Mouse (Mus musculus) MEL (cell line): ENCODE results near the gene Dnajc21. TPM values are rescaled to one million over a fixed set of nuclear protein-coding genes. Genes with fewer than 3 reads are reported as not detected.

ENCODE experiments used
- DNase-seq: peaks from one replicate; pipeline ENCODE4 v3.0.0; 2011; ENCODE audit warnings: low read depth, low spot score
- H3K27ac ChIP-seq: 2 replicates; pipeline ENCODE4 v1.5.1; 2012; ENCODE audit warnings: low read depth, mild to moderate bottlenecking, control low read depth, low read length, moderate library complexity; ENCODE audit not compliant: control insufficient read depth
- H3K27me3 ChIP-seq, 2 experiments: fragments of 150-350 bp in 1 of 2; sonication (generic) in 1 of 2; 2 replicates each; pipeline ENCODE4 v1.6.1; 2012; ENCODE audit warnings: low read length in 2 of 2, mild to moderate bottlenecking in 2 of 2, improper control_type of control experiment in 1 of 2, moderate library complexity in 1 of 2; ENCODE audit not compliant: insufficient read depth in 2 of 2, control insufficient read depth in 1 of 2
- H3K36me3 ChIP-seq, 2 experiments: 2 replicates each; pipeline ENCODE4 v1.6.1; 2012 to 2014; ENCODE audit warnings: low read length in 2 of 2, improper control_type of control experiment in 1 of 2, inconsistent platforms in 1 of 2, mild to moderate bottlenecking in 1 of 2; ENCODE audit not compliant: insufficient read depth in 2 of 2, control insufficient read depth in 1 of 2
- H3K4me1 ChIP-seq, 2 experiments: fragments of 150-350 bp in 1 of 2; sonication (generic) in 1 of 2; 2 replicates each; pipeline ENCODE4 v1.6.1; 2012; ENCODE audit warnings: low read length in 2 of 2, improper control_type of control experiment in 1 of 2, mild to moderate bottlenecking in 1 of 2; ENCODE audit not compliant: insufficient read depth in 2 of 2, control insufficient read depth in 1 of 2
- H3K4me3 ChIP-seq, 2 experiments: fragments of 150-350 bp in 1 of 2; sonication (generic) in 1 of 2; 2 replicates each; pipeline ENCODE4 v1.5.1; 2012; ENCODE audit warnings: low read depth in 2 of 2, low read length in 2 of 2, mild to moderate bottlenecking in 2 of 2, moderate library complexity in 2 of 2, control low read depth in 1 of 2, improper control_type of control experiment in 1 of 2; ENCODE audit not compliant: control insufficient read depth in 1 of 2, insufficient read depth in 1 of 2
- H3K79me2 ChIP-seq: 2 replicates; pipeline ENCODE4 v1.6.1; 2012; ENCODE audit warnings: mild to moderate bottlenecking, low read length, moderate library complexity; ENCODE audit not compliant: control insufficient read depth, poor library complexity, insufficient read depth
- H3K9ac ChIP-seq: 2 replicates; pipeline ENCODE4 v1.6.1; 2012; ENCODE audit warnings: low read depth, mild to moderate bottlenecking, control low read depth, low read length, moderate library complexity; ENCODE audit not compliant: control insufficient read depth, poor library complexity, severe bottlenecking
- H3K9me3 ChIP-seq: fragments of 150-350 bp; sonication (generic); replicated peaks from 2 replicates; pipeline ENCODE4 v1.6.1; 2012; ENCODE audit warnings: mild to moderate bottlenecking, low read length, improper control_type of control experiment, moderate library complexity; ENCODE audit not compliant: insufficient read depth
- BHLHE40 ChIP-seq: IDR thresholded peaks from 2 replicates; pipeline ENCODE4 v1.6.1; 2012; ENCODE audit warnings: low read depth, mild to moderate bottlenecking, inconsistent platforms, low read length, improper control_type of control experiment, borderline replicate concordance
- CHD2 ChIP-seq: IDR thresholded peaks from 2 replicates; pipeline ENCODE4 v1.6.1; 2011; ENCODE audit warnings: low read length, improper control_type of control experiment
- CTCF ChIP-seq, 3 experiments: IDR thresholded peaks in 2 of 3; conservative IDR thresholded peaks in 1 of 3; 2 replicates each; pipeline ENCODE4 v1.5.1; 2011 to 2012; ENCODE audit warnings: low read length in 3 of 3, low read depth in 2 of 3, mild to moderate bottlenecking in 2 of 3, improper control_type of control experiment in 1 of 3, inconsistent platforms in 1 of 3, mixed read lengths in 1 of 3, moderate library complexity in 1 of 3; ENCODE audit not compliant: control insufficient read depth in 1 of 3, insufficient read depth in 1 of 3, poor library complexity in 1 of 3, severe bottlenecking in 1 of 3
- E2F4 ChIP-seq: IDR thresholded peaks from 2 replicates; pipeline ENCODE4 v1.6.1; 2011; ENCODE audit warnings: low read depth, low read length, improper control_type of control experiment, borderline replicate concordance
- ETS1 ChIP-seq: IDR thresholded peaks from 2 replicates; pipeline ENCODE4 v1.6.1; 2012; ENCODE audit warnings: low read depth, mild to moderate bottlenecking, inconsistent platforms, low read length, improper control_type of control experiment, moderate library complexity
- HCFC1 ChIP-seq: IDR thresholded peaks from 2 replicates; pipeline ENCODE4 v1.6.1; 2012; ENCODE audit warnings: low read depth, mild to moderate bottlenecking, inconsistent platforms, low read length, improper control_type of control experiment, moderate library complexity
- MAFK ChIP-seq: IDR thresholded peaks from 2 replicates; pipeline ENCODE4 v1.6.1; 2011; ENCODE audit warnings: low read depth, mild to moderate bottlenecking, low read length, improper control_type of control experiment, borderline replicate concordance
- MAX ChIP-seq: IDR thresholded peaks from 2 replicates; pipeline ENCODE4 v1.6.1; 2011; ENCODE audit warnings: low read length, improper control_type of control experiment
- MEF2A ChIP-seq: IDR thresholded peaks from 2 replicates; pipeline ENCODE4 v1.6.1; 2014; ENCODE audit warnings: low read depth, mild to moderate bottlenecking, inconsistent platforms, low read length, improper control_type of control experiment; ENCODE audit not compliant: poor library complexity, insufficient replicate concordance, severe bottlenecking; ENCODE audit errors: extremely low read depth
- MXI1 ChIP-seq: IDR thresholded peaks from 2 replicates; pipeline ENCODE4 v1.6.1; 2011; ENCODE audit warnings: mild to moderate bottlenecking, low read depth, low read length, improper control_type of control experiment
- MYC ChIP-seq: IDR thresholded peaks from 2 replicates; pipeline ENCODE4 v1.6.1; 2011; ENCODE audit warnings: low read depth, mild to moderate bottlenecking, low read length, improper control_type of control experiment, moderate library complexity
- NRF1 ChIP-seq: IDR thresholded peaks from 2 replicates; pipeline ENCODE4 v1.6.1; 2014; ENCODE audit warnings: low read depth, mild to moderate bottlenecking, inconsistent platforms, low read length, improper control_type of control experiment, moderate library complexity; ENCODE audit not compliant: poor library complexity, insufficient read depth, severe bottlenecking
- POLR2A ChIP-seq, 2 experiments: IDR thresholded peaks; 2 replicates each; pipeline ENCODE4 v1.6.1; 2011 to 2012; ENCODE audit warnings: low read length in 2 of 2, mild to moderate bottlenecking in 2 of 2, control low read depth in 1 of 2, improper control_type of control experiment in 1 of 2, low read depth in 1 of 2, moderate library complexity in 1 of 2; ENCODE audit not compliant: control insufficient read depth in 1 of 2, insufficient read depth in 1 of 2, poor library complexity in 1 of 2
- RAD21 ChIP-seq: IDR thresholded peaks from 2 replicates; pipeline ENCODE4 v1.6.1; 2011; ENCODE audit warnings: mild to moderate bottlenecking, low read depth, low read length, improper control_type of control experiment
- TAL1 ChIP-seq: IDR thresholded peaks from 2 replicates; pipeline ENCODE4 v1.6.1; 2012; ENCODE audit warnings: mild to moderate bottlenecking, inconsistent platforms, low read length, moderate library complexity, mixed read lengths
- TBP ChIP-seq: IDR thresholded peaks from 2 replicates; pipeline ENCODE4 v1.8.0; 2011; ENCODE audit warnings: low read depth, low read length, improper control_type of control experiment
- UBTF ChIP-seq: IDR thresholded peaks from 2 replicates; pipeline ENCODE4 v1.6.1; 2012; ENCODE audit warnings: low read depth, mild to moderate bottlenecking, inconsistent platforms, low read length, improper control_type of control experiment, moderate library complexity, borderline replicate concordance; ENCODE audit not compliant: insufficient read depth
- USF1 ChIP-seq: IDR thresholded peaks from 2 replicates; pipeline ENCODE4 v1.6.1; 2014; ENCODE audit warnings: low read depth, mild to moderate bottlenecking, inconsistent platforms, low read length, improper control_type of control experiment, moderate library complexity
- ZC3H11A ChIP-seq: IDR thresholded peaks from 2 replicates; pipeline ENCODE4 v1.6.1; 2012; ENCODE audit warnings: low read depth, mild to moderate bottlenecking, inconsistent platforms, low read length, improper control_type of control experiment
- ZKSCAN1 ChIP-seq: IDR thresholded peaks from 2 replicates; pipeline ENCODE4 v1.6.1; 2012; ENCODE audit warnings: low read depth, mild to moderate bottlenecking, inconsistent platforms, low read length, improper control_type of control experiment, moderate library complexity
- ZMIZ1 ChIP-seq: IDR thresholded peaks from 2 replicates; pipeline ENCODE4 v1.6.1; 2012; ENCODE audit warnings: low read depth, mild to moderate bottlenecking, inconsistent platforms, low read length, improper control_type of control experiment, moderate library complexity
- ZNF384 ChIP-seq: IDR thresholded peaks from 2 replicates; pipeline ENCODE4 v1.6.1; 2012; ENCODE audit warnings: low read depth, mild to moderate bottlenecking, inconsistent platforms, low read length, improper control_type of control experiment
- polyA plus RNA-seq, 2 experiments: library from polyadenylated mRNA; stranded (reverse) in 1 of 2; unstranded in 1 of 2; fragments of >175 nt in 1 of 2; fragments of >200 nt in 1 of 2; gene quantifications; 2 replicates each; pipeline versions ENCODE4 v1.2.1 to v1.2.4; 2012; ENCODE audit warnings: low replicate concordance in 2 of 2, low read depth in 1 of 2; ENCODE audit not compliant: insufficient read length in 2 of 2, insufficient read depth in 1 of 2, missing spikeins in 1 of 2
- total RNA-seq: library from RNA; depleted of rRNA; stranded (reverse); fragments of 300-350 nt; gene quantifications from 2 replicates; pipeline ENCODE4 v1.2.3, GENCODE M21; 2012

Dnajc21 gene
- total and polyA plus RNA-seq, 3 experiments: 44.0 to 136 (median 83.6) TPM

DNA sequence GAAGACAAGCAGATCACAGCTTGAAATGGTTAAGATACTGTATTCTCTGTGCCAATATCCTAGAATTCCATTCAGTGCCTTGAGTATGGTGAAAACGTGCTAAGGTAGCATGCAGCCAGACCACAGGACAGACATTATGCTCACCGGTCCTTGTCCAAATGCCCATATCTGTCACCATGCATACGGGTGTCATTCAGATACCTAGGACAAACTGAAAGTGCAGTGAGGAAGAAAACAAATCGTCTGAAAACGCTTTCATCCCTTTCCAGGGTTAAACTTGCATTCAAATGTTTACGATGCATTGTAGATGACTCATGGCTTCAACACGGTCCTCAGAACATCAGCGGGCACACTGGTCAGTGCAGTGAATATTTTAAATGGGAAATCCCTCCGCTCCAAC lies 28.8 kb downstream of the Dnajc21 start:
- H3K4me3 ChIP-seq: no peak overlapping the region
- H3K27ac ChIP-seq: no peak overlapping the region
- H3K9ac ChIP-seq: no peak overlapping the region
- TF ChIP-seq ZNF384: no peak
- no peak for TF ChIP-seq POLR2A (IDR thresholded peaks at IDR 0.05; ENCODE audit: control insufficient read depth in 1 of 2, insufficient read depth in 1 of 2, low read depth in 1 of 2, low read length in 2 of 2, poor library complexity in 1 of 2)
- no peak for TF ChIP-seq BHLHE40
- TF ChIP-seq TAL1: no peak
- no peak for TF ChIP-seq HCFC1
- no peak for TF ChIP-seq ETS1
- TF ChIP-seq TBP: no peak
- TF ChIP-seq USF1: no peak
- TF ChIP-seq E2F4: no peak
- TF ChIP-seq ZMIZ1: no peak
- no peak for TF ChIP-seq CHD2
- TF ChIP-seq CTCF (IDR thresholded peaks at IDR 0.05 in 2 of 3, conservative IDR thresholded peaks at IDR 0.05 in 1 of 3; ENCODE audit: control insufficient read depth in 1 of 3, insufficient read depth in 1 of 3, low read depth in 2 of 3, low read length in 3 of 3, poor library complexity in 1 of 3, severe bottlenecking in 1 of 3): no peak
- TF ChIP-seq MAX: no peak
- TF ChIP-seq MXI1: no peak
- no peak for TF ChIP-seq MAFK
- no peak for TF ChIP-seq MEF2A
- TF ChIP-seq NRF1: no peak
- TF ChIP-seq ZKSCAN1: no peak
- no peak for TF ChIP-seq UBTF
- no peak for TF ChIP-seq ZC3H11A
- H3K79me2 ChIP-seq: no peaks in the 10 kb centered on the region
- peaks cover 7 to 9% of the 10 kb centered on the region in 2 experiments for H3K36me3 ChIP-seq
- peaks cover 5% of the 10 kb centered on the region in 2 experiments for H3K4me1 ChIP-seq
- no peak for DNase-seq
- H3K27me3 ChIP-seq: no peaks in the 10 kb centered on the region
- H3K9me3 ChIP-seq: no peaks in the 10 kb centered on the region

DNA sequence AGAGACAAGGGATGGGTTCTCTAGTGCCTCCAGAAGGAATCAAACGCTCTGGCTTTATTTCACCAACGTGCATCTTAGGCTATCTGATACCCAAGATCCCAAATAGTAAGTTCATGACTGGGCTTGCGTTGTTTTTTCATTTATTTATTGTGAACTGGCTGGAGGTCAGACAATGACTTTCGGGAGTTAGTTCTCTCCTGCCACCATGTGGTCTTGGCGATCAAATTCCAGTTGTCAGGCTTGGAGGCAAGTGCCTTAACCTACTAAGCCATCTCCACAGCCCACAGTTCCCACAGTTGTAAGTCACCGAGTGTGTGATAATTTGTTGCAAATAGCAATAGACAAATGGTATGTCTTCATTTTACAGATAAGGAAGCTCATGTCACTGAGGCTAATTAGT lies 30.4 kb downstream of the Dnajc21 start:
- peaks cover 5% of the 10 kb centered on the region in 2 experiments for H3K4me1 ChIP-seq
- DNase-seq: no peak
- peak; percentile 1 for TF ChIP-seq RAD21
- TF ChIP-seq MYC: no peak
- no peaks in the 10 kb centered on the region for H3K9me3 ChIP-seq
- H3K9ac ChIP-seq: no peak overlapping the region
- H3K79me2 ChIP-seq: no peaks in the 10 kb centered on the region
- no peak overlapping the region for H3K27ac ChIP-seq
- H3K4me3 ChIP-seq: no peak overlapping the region
- peaks cover 6 to 9% of the 10 kb centered on the region in 2 experiments for H3K36me3 ChIP-seq
- H3K27me3 ChIP-seq: no peaks in the 10 kb centered on the region
